Mouse (Mus musculus): ENCODE results near the gene Ccp110. TPM values are rescaled to one million over a fixed set of nuclear protein-coding genes. Genes with fewer than 3 reads are reported as not detected.

The Ccp110 gene
- polyA plus RNA-seq, 1 experiment = 3.2 TPM

DNA sequence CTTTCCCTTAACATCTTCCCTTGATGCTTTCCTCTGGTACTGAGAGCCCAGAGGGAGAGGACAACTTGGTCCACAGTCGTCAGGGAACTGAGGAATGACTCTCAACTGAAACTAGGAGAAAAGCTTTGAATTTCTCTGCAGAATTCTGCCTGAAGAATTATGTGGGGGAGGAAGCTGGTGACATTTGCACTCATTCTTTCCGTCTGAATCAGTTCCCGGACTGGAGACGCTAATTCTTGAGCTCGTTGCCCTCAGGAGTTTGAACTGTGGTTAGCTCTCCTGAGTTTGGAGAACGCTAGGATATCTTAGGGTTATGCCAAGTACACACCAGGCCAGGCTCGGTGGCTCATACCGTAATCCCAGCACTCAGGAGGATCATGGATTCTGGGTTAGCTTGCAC, 56.9 kb downstream of the Ccp110 start:
- no peak for DNase-seq (ENCODE audit: low read depth)

GRCm38 (mm10) chr7:118769655-118770054, 57.3 kb downstream of the Ccp110 start:
- DNase-seq (ENCODE audit: low read depth) = no peak

DNA sequence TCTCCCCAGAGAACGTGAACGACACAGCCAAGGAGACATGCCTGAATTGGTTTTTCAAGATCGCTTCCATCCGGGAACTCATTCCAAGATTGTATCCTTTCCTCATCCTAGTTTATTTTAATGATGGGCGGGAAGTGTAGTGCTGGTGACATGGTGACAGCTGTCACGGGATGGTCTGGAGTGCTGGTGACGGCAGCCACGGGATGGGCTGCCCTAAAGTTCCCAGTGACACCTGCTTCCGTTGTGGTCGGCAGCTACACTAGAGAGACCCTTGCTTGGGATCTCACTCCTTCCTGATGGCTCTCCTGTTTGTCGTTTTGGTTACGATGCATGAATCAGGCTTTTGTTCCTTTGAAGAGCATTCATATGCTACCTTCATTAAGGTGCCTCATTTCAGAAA, 60.7 kb downstream of the Ccp110 start:
- no peak for DNase-seq (ENCODE audit: low read depth)

- no peak for DNase-seq (ENCODE audit: low read depth)
Measured at GRCm38 (mm10) chr7:118775991-118776390, 63.6 kb downstream of the Ccp110 start.

DNA sequence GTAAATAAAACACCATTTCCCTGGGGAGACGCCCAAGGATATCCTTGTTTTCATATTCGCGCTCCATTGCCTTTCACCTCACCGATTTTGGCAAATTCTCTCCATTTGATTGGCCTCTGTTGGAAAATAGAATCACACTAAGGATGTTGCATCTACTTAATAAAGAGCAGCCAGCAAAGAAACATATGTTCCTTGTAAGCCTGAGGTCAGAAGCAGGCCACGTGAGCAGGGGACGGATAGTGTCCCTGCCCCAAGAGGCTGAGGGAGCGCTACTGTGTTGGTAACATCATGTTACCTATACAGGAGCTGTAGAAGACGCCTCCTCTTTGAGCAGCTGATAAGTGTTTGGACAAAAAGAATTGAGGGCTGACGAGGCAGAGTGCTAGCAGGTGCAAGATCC, 64.1 kb downstream of the Ccp110 start:
- no peak for DNase-seq (ENCODE audit: low read depth)

DNA sequence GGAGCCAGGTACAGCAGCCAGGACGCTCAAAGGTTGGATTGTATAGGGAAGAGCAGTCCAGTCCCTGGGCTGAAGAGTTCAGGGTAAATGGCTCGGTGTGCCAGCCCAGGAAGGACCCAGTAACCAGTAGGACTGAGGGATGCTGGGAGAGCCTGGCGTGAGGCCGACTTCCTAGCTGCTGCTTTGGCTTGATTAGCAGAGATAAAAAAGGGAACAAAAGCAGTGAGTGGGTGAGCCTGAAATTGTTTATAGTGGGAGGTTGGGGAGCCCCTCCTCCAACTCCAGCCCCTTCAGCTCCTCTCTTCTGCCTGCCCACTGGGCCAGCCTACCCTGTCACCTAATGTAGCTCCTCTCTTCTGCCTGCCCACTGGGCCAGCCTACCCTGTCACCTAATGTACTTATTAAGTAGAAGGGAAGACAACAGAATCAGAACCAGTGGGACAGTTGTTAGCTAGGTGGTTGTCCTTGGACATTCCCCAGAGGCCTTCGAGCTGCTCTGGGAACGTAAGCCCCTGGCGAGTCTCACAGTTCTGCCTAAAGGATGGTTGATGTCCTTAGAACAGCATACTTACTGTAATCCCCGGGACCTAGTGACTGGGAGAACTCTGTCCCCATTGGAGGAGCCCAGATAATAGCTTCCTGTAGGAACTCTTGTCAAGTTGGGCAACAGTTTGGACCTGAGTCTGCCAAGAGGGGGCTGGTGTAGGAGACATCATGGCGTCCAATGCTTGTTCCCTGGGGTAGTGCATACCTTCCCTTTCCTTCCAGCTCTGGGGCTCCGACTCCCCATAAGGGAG, 65.4 kb downstream of the Ccp110 start:
- no peak for DNase-seq (ENCODE audit: low read depth)

DNA sequence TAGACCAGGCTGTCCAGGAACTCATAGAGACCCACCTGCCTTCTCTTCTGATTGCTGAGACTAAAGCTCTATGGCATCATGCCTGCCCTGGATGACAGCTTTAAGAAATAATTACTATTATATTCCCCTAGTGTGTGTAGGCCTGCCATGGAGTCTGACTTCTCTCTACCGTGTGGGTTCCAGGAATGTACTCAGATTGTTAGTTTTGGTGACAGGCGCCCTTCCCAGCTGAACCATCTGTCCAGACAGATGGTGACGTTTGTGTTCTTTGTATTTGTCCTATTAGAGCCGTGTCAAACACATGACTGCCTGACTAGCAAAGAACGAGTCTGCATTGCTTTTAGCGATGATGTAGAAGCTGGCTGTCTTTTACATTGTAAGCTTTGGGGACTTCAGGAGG, 66.2 kb downstream of the Ccp110 start:
- DNase-seq (ENCODE audit: low read depth) = no peak

GRCm38 (mm10) chr7:118783305-118784001, 71.1 kb downstream of the Ccp110 start:
- DNase-seq (ENCODE audit: low read depth) = no peak

GRCm38 (mm10) chr7:118786091-118786490, 73.7 kb downstream of the Ccp110 start:
- DNase-seq (ENCODE audit: low read depth) = no peak

Other genes with a start within 250 kb of the Ccp110 start
- gene Itpripl2, start 220.6 kb upstream of the Ccp110 start, polyA plus RNA-seq (2012; rRNA removed) = 8.6 and 8.9 TPM in 2 replicates
- gene Coq7, start 179.2 kb upstream of the Ccp110 start, polyA plus RNA-seq (2012; rRNA removed) = 45.8 and 51.6 TPM in 2 replicates
- 1.3 and 1.5 TPM in 2 replicates for gene Tmc7, start 127.8 kb upstream of the Ccp110 start, polyA plus RNA-seq (2012; rRNA removed)
- gene Tmc5, start 115.3 kb upstream of the Ccp110 start, polyA plus RNA-seq (2012; rRNA removed) = 21.6 and 26.3 TPM in 2 replicates
- 118 and 129 TPM in 2 replicates for gene Gde1, start 6.8 kb upstream of the Ccp110 start, polyA plus RNA-seq (2012; rRNA removed)
- gene Vps35l, start 27.7 kb downstream of the Ccp110 start, polyA plus RNA-seq (2012; rRNA removed) = 52.2 and 53.7 TPM in 2 replicates
- gene Iqck, start 143.2 kb downstream of the Ccp110 start, polyA plus RNA-seq (2012; rRNA removed) = 2.7 and 3.8 TPM in 2 replicates
- gene Knop1, start 143.7 kb downstream of the Ccp110 start, polyA plus RNA-seq (2012; rRNA removed) = 10.1 and 12.9 TPM in 2 replicates